Mouse (Mus musculus): ENCODE data around the gene Zrsr1. TPM values are rescaled to one million over a fixed set of nuclear protein-coding genes. Genes with fewer than 3 reads are reported as not detected.

Zrsr1 gene
- polyA plus RNA-seq, 1 experiment, result 3.1 TPM

GRCm38 (mm10) chr11:22969486-22969885, 2.3 kb upstream of the Zrsr1 start:
- H3K9me3 ChIP-seq, result peaks cover 25% of the 10 kb centered on the region
- peaks cover 30% of the 10 kb centered on the region for H3K4me1 ChIP-seq
- H3K4me3 ChIP-seq (replicated peaks), result no peak overlapping the region
- no peaks in the 10 kb centered on the region for H3K27me3 ChIP-seq (replicated peaks)
- no peak for TF ChIP-seq GATA1 (IDR thresholded peaks at IDR 0.05; ENCODE audit: borderline replicate concordance, low read length)
- TF ChIP-seq FLI1 (IDR thresholded peaks at IDR 0.05; ENCODE audit: low read length), result no peak
- H3K36me3 ChIP-seq (replicated peaks; ENCODE audit: low read length), result peaks cover 33% of the 10 kb centered on the region

- Histone ChIP-seq H3K4me3 (replicated peaks) (no peak overlapping the region), H3K4me1 (peaks cover 32% of the 10 kb centered on the region), H3K9me3 (peaks cover 25% of the 10 kb centered on the region), H3K36me3 (replicated peaks; ENCODE audit: low read length) (peaks cover 36% of the 10 kb centered on the region), H3K27me3 (replicated peaks) (no peaks in the 10 kb centered on the region)
- TF ChIP-seq GATA1 (IDR thresholded peaks at IDR 0.05; ENCODE audit: borderline replicate concordance, low read length) (no peak), FLI1 (IDR thresholded peaks at IDR 0.05; ENCODE audit: low read length) (no peak)
These were observed 1.3 kb upstream of the Zrsr1 start for GRCm38 (mm10) chr11:22970546-22970945.

- Histone ChIP-seq H3K36me3 (replicated peaks; ENCODE audit: low read length) (peaks cover 43% of the 10 kb centered on the region), H3K4me3 (replicated peaks) (peak overlapping the region; percentile 96), H3K27me3 (replicated peaks) (no peaks in the 10 kb centered on the region), H3K9me3 (peaks cover 13% of the 10 kb centered on the region), H3K4me1 (peaks cover 51% of the 10 kb centered on the region)
- no peak for TF ChIP-seq GATA1 (IDR thresholded peaks at IDR 0.05; ENCODE audit: borderline replicate concordance, low read length)
- no peak for TF ChIP-seq FLI1 (IDR thresholded peaks at IDR 0.05; ENCODE audit: low read length)
These were observed 1.1 kb downstream of the Zrsr1 start for GRCm38 (mm10) chr11:22972746-22973526.

GRCm38 (mm10) chr11:22973599-22973998, 1.8 kb downstream of the Zrsr1 start:
- TF ChIP-seq GATA1 (IDR thresholded peaks at IDR 0.05; ENCODE audit: borderline replicate concordance, low read length) (no peak), FLI1 (IDR thresholded peaks at IDR 0.05; ENCODE audit: low read length) (no peak)
- peaks cover 56% of the 10 kb centered on the region for H3K4me1 ChIP-seq
- H3K27me3 ChIP-seq (replicated peaks), result no peaks in the 10 kb centered on the region
- H3K4me3 ChIP-seq (replicated peaks), result peak overlapping the region; percentile 96
- H3K36me3 ChIP-seq (replicated peaks; ENCODE audit: low read length), result peaks cover 49% of the 10 kb centered on the region
- H3K9me3 ChIP-seq, result peaks cover 13% of the 10 kb centered on the region

- Histone ChIP-seq H3K36me3 (replicated peaks; ENCODE audit: low read length) (peaks cover 53% of the 10 kb centered on the region), H3K9me3 (no peaks in the 10 kb centered on the region), H3K4me3 (replicated peaks) (peak overlapping the region; percentile 81), H3K4me1 (peaks cover 64% of the 10 kb centered on the region), H3K27me3 (replicated peaks) (no peaks in the 10 kb centered on the region)
- TF ChIP-seq GATA1 (IDR thresholded peaks at IDR 0.05; ENCODE audit: borderline replicate concordance, low read length) (no peak), FLI1 (IDR thresholded peaks at IDR 0.05; ENCODE audit: low read length) (no peak)
These were observed 6.4 kb downstream of the Zrsr1 start for GRCm38 (mm10) chr11:22978215-22978614.

DNA sequence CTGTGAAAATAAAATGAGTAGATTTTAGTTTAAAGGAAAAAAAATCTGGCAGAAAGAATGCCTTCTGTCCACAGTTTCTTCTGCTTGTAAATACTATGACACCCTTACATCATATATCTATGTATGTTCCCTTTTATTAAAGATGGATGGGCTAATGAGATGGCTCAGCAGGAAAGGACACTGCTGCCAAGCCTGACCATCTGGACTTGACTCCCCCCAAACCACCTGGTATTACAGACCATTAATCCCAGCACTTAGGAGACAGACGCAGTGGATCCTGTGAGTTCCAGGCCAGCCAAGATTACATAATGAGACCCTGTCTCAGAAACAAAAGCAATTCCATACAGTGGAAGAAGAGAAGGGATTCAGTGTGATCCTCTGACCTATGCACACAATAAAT, 6.9 kb downstream of the Zrsr1 start:
- no peak for TF ChIP-seq FLI1 (IDR thresholded peaks at IDR 0.05; ENCODE audit: low read length)
- Histone ChIP-seq H3K9me3 (no peaks in the 10 kb centered on the region), H3K4me3 (replicated peaks) (no peak overlapping the region), H3K36me3 (replicated peaks; ENCODE audit: low read length) (peaks cover 48% of the 10 kb centered on the region), H3K27me3 (replicated peaks) (no peaks in the 10 kb centered on the region), H3K4me1 (peaks cover 64% of the 10 kb centered on the region)

- no peak for TF ChIP-seq GATA1 (IDR thresholded peaks at IDR 0.05; ENCODE audit: borderline replicate concordance, low read length)
- TF ChIP-seq FLI1 (IDR thresholded peaks at IDR 0.05; ENCODE audit: low read length), result no peak
- H3K9me3 ChIP-seq, result no peaks in the 10 kb centered on the region
- no peak overlapping the region for H3K4me3 ChIP-seq (replicated peaks)
- peaks cover 64% of the 10 kb centered on the region for H3K4me1 ChIP-seq
- no peaks in the 10 kb centered on the region for H3K27me3 ChIP-seq (replicated peaks)
- peaks cover 46% of the 10 kb centered on the region for H3K36me3 ChIP-seq (replicated peaks; ENCODE audit: low read length)
These were observed 7.4 kb downstream of the Zrsr1 start for GRCm38 (mm10) chr11:22979221-22979620.

GRCm38 (mm10) chr11:22981041-22981440, 9.2 kb downstream of the Zrsr1 start:
- Histone ChIP-seq H3K4me3 (replicated peaks) (peak overlapping the region; percentile 97), H3K9me3 (no peaks in the 10 kb centered on the region), H3K4me1 (peaks cover 62% of the 10 kb centered on the region), H3K36me3 (replicated peaks; ENCODE audit: low read length) (peaks cover 40% of the 10 kb centered on the region), H3K27me3 (replicated peaks) (no peaks in the 10 kb centered on the region)
- no peak for TF ChIP-seq GATA1 (IDR thresholded peaks at IDR 0.05; ENCODE audit: borderline replicate concordance, low read length)
- TF ChIP-seq FLI1 (IDR thresholded peaks at IDR 0.05; ENCODE audit: low read length), result no peak

DNA sequence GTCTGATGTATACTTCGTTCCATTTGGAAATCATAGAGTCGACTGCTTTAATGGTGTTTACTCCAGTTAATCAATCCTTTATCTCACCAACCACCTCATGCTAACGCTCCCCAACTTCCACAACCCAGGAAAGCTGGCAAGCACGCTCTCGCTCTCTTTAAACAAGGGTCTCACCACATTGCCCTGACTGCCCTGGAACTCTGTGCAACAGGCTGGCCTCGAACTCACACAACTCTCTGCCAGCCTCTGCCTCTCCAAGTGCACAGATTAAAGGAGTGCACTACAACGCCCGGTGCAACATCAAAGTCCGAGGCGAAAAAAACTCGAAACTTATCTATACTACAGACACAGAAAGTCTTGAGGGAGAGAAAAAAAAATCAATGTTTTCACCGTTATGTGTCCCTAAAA, 9.7 kb downstream of the Zrsr1 start:
- no peak for TF ChIP-seq GATA1 (IDR thresholded peaks at IDR 0.05; ENCODE audit: borderline replicate concordance, low read length)
- no peak for TF ChIP-seq FLI1 (IDR thresholded peaks at IDR 0.05; ENCODE audit: low read length)
- peaks cover 57% of the 10 kb centered on the region for H3K4me1 ChIP-seq
- no peaks in the 10 kb centered on the region for H3K27me3 ChIP-seq (replicated peaks)
- no peaks in the 10 kb centered on the region for H3K9me3 ChIP-seq
- H3K36me3 ChIP-seq (replicated peaks; ENCODE audit: low read length), result peaks cover 35% of the 10 kb centered on the region
- peak overlapping the region; percentile 97 for H3K4me3 ChIP-seq (replicated peaks)

DNA sequence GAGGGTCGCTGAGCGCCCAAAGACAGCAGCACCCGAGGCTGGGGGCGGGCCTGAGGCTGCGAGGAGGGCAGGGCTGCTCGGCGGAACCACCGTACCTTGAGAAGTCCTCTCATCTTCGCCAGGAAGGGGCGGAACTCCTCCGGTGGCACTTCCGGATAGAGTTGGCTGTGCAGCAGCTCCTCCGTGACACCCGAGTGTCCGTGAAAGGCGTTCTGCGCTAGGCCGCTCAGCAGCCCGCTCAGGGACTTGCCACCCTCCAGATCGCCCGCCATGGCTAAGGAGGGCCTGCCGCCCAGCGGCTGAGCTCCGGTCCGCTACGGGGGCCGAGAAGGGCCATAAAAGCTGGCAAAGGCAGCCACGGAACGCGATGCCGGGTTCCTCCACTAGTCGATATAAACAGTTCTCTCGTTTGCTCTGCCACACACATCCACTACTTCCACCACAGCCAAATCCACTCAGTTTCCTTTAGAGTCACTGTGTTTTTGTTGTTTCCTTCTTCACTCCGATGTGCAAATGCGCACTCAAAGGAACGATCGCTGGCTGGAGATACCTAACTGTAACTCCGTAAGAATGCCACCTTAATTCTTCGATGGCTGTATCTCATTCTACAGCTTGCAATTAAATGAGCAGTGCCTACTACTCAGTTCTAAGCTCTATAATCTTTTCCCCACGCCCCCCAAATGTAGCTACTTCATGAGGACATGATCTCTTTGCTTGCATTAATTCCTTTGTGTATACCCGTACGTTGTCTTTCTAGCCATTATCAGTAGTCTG, 10.4 kb downstream of the Zrsr1 start, which contains the start of the genes Gm28048 and Commd1:
TSS of gene Gm28048 (minus strand) at position 107 of the 774 bp plus-strand sequence.
TSS of gene Commd1 (minus strand) at position 399 of the 774 bp plus-strand sequence.
- H3K4me1 ChIP-seq, result peaks cover 52% of the 10 kb centered on the region
- peak within 1 kb of the TSS; percentile 97 for H3K4me3 ChIP-seq (replicated peaks)
- TF ChIP-seq FLI1 (IDR thresholded peaks at IDR 0.05; ENCODE audit: low read length), result no peak
- TF ChIP-seq GATA1 (IDR thresholded peaks at IDR 0.05; ENCODE audit: borderline replicate concordance, low read length), result no peak
- H3K9me3 ChIP-seq, result no peaks in the 10 kb centered on the region
- peaks cover 30% of the 10 kb centered on the region for H3K36me3 ChIP-seq (replicated peaks; ENCODE audit: low read length)
- no peaks in the 10 kb centered on the region for H3K27me3 ChIP-seq (replicated peaks)

Data from megakaryocyte, embryonic 14.5 days (primary cell).